Mouse (Mus musculus) right cerebral cortex, adult 18-20 months (tissue): ENCODE data around the gene Phf21a.
A peak's percentile ranks its signal among the peaks of the same experiment; 100 is the strongest.

Experiments
- DNase-seq: peaks from one replicate; pipeline ENCODE4 v3.0.0; 2022; ENCODE audit warnings: mixed read lengths

Gene Phf21a

DNA sequence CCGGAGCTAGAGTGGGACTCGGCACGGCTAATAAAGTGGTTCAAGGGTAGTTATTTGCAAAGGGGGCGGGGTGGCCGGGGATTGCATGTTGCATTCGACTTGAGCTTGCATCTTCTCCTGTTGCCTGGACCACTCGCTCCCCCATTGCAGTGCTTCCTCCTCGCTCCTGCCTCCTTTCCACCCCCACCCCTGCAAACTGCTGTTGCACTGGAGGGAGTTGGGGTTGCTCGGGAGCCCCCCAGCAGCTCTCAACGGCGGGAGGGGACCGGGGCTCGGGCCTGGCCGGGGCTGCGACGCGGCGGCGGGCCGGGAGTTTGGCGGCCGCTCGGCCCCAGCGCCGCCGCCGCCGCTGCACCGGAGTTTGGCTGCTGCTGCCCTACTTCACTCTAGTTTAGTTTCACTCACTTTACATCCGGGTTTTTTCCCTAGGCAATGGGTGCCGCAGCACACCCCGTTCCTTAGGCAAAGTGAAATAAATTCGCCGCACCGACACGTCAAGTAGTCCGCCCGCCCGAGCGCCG is 90.1 kb downstream of the Phf21a start:
- peak; percentile 83 for DNase-seq

- peak; percentile 94 for DNase-seq
Observed at GRCm38 (mm10) chr2:92183613-92184076, 90.7 kb downstream of the Phf21a start.

DNA sequence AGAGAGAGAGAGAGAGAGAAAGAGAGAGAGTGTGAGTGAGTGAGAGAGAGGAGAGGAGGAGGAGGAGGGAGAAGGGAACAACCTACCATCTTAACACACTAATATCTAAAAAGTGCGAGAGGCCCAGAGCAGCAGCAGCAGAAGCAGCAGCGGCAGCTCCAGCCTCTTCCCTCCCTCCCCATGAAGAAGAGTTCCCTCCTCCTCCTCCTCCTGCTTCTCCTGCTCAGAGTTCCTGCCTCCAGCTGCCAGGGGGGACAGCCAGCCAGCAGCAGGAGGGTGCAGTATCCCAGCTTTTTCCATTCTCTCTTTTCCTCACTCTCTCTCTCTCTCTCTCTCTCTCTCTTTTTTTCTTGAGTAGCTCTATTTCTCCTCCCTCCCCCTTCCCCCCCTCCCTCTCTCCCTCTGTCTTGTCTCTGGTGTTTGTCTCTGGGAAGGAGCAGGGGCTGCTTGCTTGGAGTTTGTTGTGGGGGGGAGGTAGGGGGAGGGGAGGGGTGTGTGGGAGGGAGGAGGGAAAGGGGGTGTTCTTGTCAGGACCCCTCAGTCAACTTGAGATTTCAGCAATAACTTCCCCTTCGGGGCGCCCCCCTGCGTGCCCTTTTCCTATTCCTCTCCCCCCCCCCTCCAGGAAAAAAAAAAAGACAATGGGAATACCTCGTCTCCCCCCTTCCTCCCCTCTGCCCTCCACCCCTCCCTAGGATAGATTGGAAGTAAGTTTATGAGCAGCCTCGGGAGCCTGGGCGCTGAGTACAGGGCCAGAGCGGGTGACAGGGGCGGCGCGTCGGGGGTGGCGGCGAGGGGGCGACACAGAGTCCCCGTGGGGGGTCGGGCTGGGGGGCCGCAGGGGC is 91.4 kb downstream of the Phf21a start:
- DNase-seq: peak; percentile 74

- peak; percentile 23 for DNase-seq
Observed at GRCm38 (mm10) chr2:92185062-92185765, 92.3 kb downstream of the Phf21a start.

GRCm38 (mm10) chr2:92185766-92186450 is 93.0 kb downstream of the Phf21a start:
- no peak for DNase-seq

- DNase-seq: no peak
Observed at GRCm38 (mm10) chr2:92187061-92187460, 94.1 kb downstream of the Phf21a start.

DNA sequence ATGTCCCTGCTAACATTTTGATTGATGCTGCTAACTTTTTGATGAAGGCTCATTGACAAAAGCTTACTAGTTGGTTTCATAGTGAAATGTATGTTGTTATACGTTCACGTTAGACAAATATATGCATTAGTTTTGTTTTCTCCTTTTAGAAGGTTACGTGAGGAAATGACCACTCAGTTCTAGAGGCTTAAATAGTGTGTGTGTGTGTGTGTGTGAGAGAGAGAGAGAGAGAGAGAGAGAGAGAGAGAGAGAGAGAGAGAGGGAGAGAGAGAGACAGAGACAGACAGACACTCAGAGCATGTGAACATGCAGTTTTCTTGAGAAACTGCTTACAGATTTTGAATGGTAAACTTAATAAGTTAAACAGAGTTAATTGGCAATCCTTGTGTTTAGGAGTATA is 95.8 kb downstream of the Phf21a start:
- DNase-seq: no peak

- no peak for DNase-seq
Observed at GRCm38 (mm10) chr2:92190960-92191359, 98.0 kb downstream of the Phf21a start.

- DNase-seq: peak; percentile 45
Observed at GRCm38 (mm10) chr2:92191826-92192581, 99.1 kb downstream of the Phf21a start.

GRCm38 (mm10) chr2:92198126-92198525 is 105.2 kb downstream of the Phf21a start:
- DNase-seq: no peak

GRCm38 (mm10) chr2:92198747-92199146 is 105.8 kb downstream of the Phf21a start:
- DNase-seq: no peak

DNA sequence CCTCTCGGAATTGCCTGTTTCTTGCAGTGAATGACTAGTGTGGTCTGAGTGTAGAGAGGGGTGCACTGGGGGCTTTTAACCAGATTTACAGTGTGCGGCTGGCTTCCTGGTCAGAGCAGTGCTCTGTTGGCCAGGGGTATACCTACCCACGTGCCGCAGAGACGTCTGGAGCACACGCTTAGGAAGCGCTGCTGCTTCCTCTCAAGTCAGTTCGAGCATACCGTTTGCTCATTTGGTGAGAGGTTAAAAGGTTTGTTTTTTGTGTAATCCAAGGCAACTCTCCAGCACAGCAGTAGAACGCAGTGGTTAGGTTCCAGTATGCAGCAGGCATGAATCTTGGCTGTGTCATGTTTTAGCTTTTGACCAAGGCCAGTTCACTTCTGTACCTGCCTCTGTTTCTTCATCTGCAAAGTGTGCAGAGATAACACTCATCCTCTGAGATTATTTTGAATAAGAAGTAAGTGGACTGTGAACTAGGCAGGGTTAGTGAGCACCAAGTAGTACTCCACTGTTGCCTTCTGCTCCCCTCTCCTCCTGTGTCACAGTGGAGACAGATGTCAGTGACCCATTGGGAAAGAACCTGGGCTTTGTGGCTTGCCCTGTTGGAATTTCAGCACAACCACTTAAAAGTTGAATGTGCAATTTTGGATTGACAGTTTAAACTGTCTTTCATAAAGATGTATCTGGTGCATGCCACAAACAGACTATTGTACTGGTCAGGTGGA is 106.8 kb downstream of the Phf21a start:
- no peak for DNase-seq

GRCm38 (mm10) chr2:92202319-92203040 is 109.6 kb downstream of the Phf21a start:
- DNase-seq: no peak

GRCm38 (mm10) chr2:92205010-92205639 is 112.2 kb downstream of the Phf21a start:
- DNase-seq: no peak

DNA sequence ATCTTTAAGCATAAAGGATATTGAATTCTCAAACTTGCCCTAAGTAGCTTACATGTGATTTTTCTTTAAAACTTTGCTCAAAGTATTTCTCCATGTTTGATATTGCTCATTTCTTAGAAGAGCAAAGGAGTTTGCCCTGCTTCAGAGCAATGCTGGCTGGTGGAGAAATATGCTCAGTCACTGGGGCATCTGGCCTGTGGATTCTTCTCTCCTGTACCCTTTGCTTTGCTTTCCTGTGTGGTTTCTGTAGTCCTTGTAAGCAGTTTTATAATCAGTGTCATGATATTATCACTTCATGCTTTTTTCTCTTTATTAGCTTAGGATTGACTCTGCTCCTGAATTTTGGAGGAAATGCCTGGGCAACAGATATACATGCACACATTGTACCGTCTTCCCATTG is 117.5 kb downstream of the Phf21a start:
- DNase-seq: no peak

DNA sequence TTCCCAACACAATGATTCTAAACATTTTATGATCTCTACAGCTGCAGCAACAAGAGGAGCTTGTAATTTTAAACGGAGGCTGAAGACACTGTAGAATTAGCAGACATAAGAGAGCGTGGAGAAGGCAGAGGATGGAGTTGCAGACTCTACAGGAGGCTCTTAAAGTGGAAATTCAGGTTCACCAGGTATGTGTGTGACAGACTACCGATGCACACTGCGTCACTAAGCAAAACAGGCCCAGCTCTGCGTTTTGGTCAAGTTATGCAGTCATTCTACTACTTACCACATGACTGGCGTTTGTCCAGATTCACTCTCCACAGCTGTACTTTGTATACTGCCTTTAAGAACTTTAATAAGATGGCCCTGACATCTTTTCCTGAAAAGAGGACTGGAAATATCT is 128.5 kb downstream of the Phf21a start:
- DNase-seq: no peak

DNA sequence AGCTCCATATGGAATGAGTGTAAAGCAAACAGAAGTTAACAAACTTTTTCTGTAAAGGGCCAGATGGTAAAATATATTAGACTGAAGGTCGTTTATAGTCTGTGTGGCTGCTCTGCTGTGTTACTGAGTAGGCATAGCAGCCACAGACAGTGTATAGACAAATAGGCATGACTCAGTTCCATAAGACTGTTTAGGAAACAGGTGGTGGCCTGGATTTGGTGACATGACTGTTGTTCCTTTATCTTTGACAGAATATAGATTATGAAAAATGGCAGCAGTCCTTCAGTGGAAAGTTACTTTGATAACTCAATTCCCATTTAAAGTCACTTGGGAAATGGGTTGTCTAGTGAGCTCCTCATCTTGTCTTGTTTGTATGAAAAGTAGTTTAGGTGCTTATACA is 132.7 kb downstream of the Phf21a start:
- DNase-seq: no peak

DNA sequence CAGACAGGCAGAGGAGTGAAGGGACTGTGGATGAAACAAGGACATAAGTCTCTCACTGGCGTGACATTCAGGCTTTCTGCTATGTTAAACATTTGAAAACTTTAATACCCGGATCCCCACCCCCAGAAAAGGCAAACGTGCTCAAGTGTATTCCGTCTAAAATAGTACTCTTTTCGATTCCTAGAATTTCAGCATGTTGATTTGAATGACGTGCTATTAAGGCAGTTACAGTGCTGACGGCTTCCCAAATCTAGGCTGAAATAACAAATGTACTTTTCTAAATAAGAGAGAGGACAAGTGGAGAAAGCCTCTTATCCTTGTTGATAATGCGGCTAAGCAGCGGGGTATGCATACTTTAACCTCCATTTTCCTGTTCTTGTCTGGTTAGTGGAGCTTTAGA is 137.1 kb downstream of the Phf21a start:
- DNase-seq: no peak

GRCm38 (mm10) chr2:92231706-92232105 is 138.8 kb downstream of the Phf21a start:
- DNase-seq: no peak

GRCm38 (mm10) chr2:92234768-92235332 is 141.9 kb downstream of the Phf21a start:
- no peak for DNase-seq
